Mouse (Mus musculus) limb, embryonic 12.5 days (tissue): ENCODE data around the gene Fah. TPM values are rescaled to one million over a fixed set of nuclear protein-coding genes. Genes with fewer than 3 reads are reported as not detected.

Source experiments
- ATAC-seq: fragments of 200-750 bp; cut with Nextera tagmentation; 2 replicates; pipeline ENCODE4 v1.8.0; 2017; ENCODE audit warnings: low read depth, moderate TSS enrichment; ENCODE audit not compliant: insufficient number of reproducible peaks, insufficient read depth, low FRiP score, low TSS enrichment
- H3K27ac ChIP-seq: fragments of 300-500 bp; sonication (generic); 2 replicates; pipeline ENCODE4 v1.5.1; 2016; ENCODE audit warnings: mild to moderate bottlenecking, moderate library complexity
- H3K27me3 ChIP-seq: fragments of 300-500 bp; sonication (generic); 2 replicates; pipeline ENCODE4 v1.6.1; 2016; ENCODE audit warnings: mild to moderate bottlenecking, moderate library complexity
- H3K36me3 ChIP-seq: fragments of 300-500 bp; sonication (generic); 2 replicates; pipeline ENCODE4 v1.6.1; 2016; ENCODE audit warnings: mild to moderate bottlenecking, moderate library complexity
- H3K4me1 ChIP-seq: fragments of 300-500 bp; sonication (generic); replicated peaks from 2 replicates; pipeline ENCODE4 v1.6.1; 2016
- H3K4me2 ChIP-seq: fragments of 300-500 bp; sonication (generic); 2 replicates; pipeline ENCODE4 v1.6.1; 2016; ENCODE audit warnings: mild to moderate bottlenecking, moderate library complexity
- H3K4me3 ChIP-seq: fragments of 300-500 bp; sonication (generic); replicated peaks from 2 replicates; pipeline ENCODE4 v1.5.1; 2016; ENCODE audit warnings: mild to moderate bottlenecking
- H3K9ac ChIP-seq: fragments of 300-500 bp; sonication (generic); replicated peaks from 2 replicates; pipeline ENCODE4 v1.6.1; 2016; ENCODE audit warnings: mild to moderate bottlenecking, moderate library complexity
- H3K9me3 ChIP-seq: fragments of 300-500 bp; sonication (generic); 2 replicates; pipeline ENCODE4 v1.6.1; 2016; ENCODE audit warnings: mild to moderate bottlenecking, moderate library complexity
- WGBS: fragments of 180-500 bp; shearing (Covaris S2); methylation state at CpG from one replicate; pipeline ENCODE4 v1.1.7; 2016; 5-methylcytosine and 5-hydroxymethylcytosine counted together
- polyA plus RNA-seq: library from polyadenylated mRNA; unstranded; fragments of >200 nt; fragmentation: Nextera tagmentation; extraction: Ambion mirVana; gene quantifications from 2 replicates; pipeline ENCODE4 v1.2.1, GENCODE M21; 2016

Fah gene
- polyA plus RNA-seq, 1 experiment from 2014 or later, result 2.5 TPM

GRCm38 (mm10) chr7:84594087-84594916, 12.2 kb downstream of the Fah start:
- ATAC-seq, result peak; percentile 49
- Histone ChIP-seq H3K4me2 (no peak overlapping the region), H3K27me3 (no peaks in the 10 kb centered on the region), H3K4me1 (no peaks in the 10 kb centered on the region), H3K9ac (no peak overlapping the region), H3K27ac (no peak overlapping the region), H3K9me3 (no peaks in the 10 kb centered on the region), H3K4me3 (no peak overlapping the region), H3K36me3 (no peaks in the 10 kb centered on the region)
- WGBS, result 55% methylated on average over 8 of the region's 8 CpGs

GRCm38 (mm10) chr7:84591347-84591746, 15.2 kb downstream of the Fah start:
- no peaks in the 10 kb centered on the region for H3K27me3 ChIP-seq
- no peaks in the 10 kb centered on the region for H3K9me3 ChIP-seq
- no peak overlapping the region for H3K9ac ChIP-seq
- WGBS, result 94% methylated on average over 3 of the region's 3 CpGs
- no peak overlapping the region for H3K27ac ChIP-seq
- ATAC-seq, result no peak
- no peak overlapping the region for H3K4me3 ChIP-seq
- no peak overlapping the region for H3K4me2 ChIP-seq
- no peaks in the 10 kb centered on the region for H3K36me3 ChIP-seq
- H3K4me1 ChIP-seq, result no peaks in the 10 kb centered on the region

GRCm38 (mm10) chr7:84590622-84591021, 15.9 kb downstream of the Fah start:
- no peak for ATAC-seq
- Histone ChIP-seq H3K27me3 (no peaks in the 10 kb centered on the region), H3K27ac (no peak overlapping the region), H3K9ac (no peak overlapping the region), H3K36me3 (no peaks in the 10 kb centered on the region), H3K4me3 (no peak overlapping the region), H3K9me3 (no peaks in the 10 kb centered on the region), H3K4me2 (no peak overlapping the region), H3K4me1 (no peaks in the 10 kb centered on the region)
- WGBS, result 82% methylated on average over 2 of the region's 2 CpGs

- no peak for ATAC-seq
- Histone ChIP-seq H3K9me3 (no peaks in the 10 kb centered on the region), H3K4me1 (no peaks in the 10 kb centered on the region), H3K9ac (no peak overlapping the region), H3K27ac (no peak overlapping the region), H3K4me2 (no peak overlapping the region), H3K36me3 (no peaks in the 10 kb centered on the region), H3K27me3 (no peaks in the 10 kb centered on the region), H3K4me3 (no peak overlapping the region)
- 87% methylated on average over 5 of the region's 5 CpGs for WGBS
These were observed 19.3 kb downstream of the Fah start for GRCm38 (mm10) chr7:84587101-84587783.

GRCm38 (mm10) chr7:84586360-84587100, 20.0 kb downstream of the Fah start:
- no peak overlapping the region for H3K9ac ChIP-seq
- H3K4me3 ChIP-seq, result no peak overlapping the region
- no peaks in the 10 kb centered on the region for H3K9me3 ChIP-seq
- WGBS, result 79% methylated on average over 3 of the region's 3 CpGs
- no peaks in the 10 kb centered on the region for H3K36me3 ChIP-seq
- ATAC-seq, result no peak
- no peaks in the 10 kb centered on the region for H3K27me3 ChIP-seq
- H3K27ac ChIP-seq, result no peak overlapping the region
- no peak overlapping the region for H3K4me2 ChIP-seq
- H3K4me1 ChIP-seq, result no peaks in the 10 kb centered on the region

GRCm38 (mm10) chr7:84585086-84585485, 21.4 kb downstream of the Fah start:
- no peak overlapping the region for H3K4me3 ChIP-seq

GRCm38 (mm10) chr7:84579769-84580168, 26.8 kb downstream of the Fah start:
- H3K9me3 ChIP-seq, result no peaks in the 10 kb centered on the region
- no peaks in the 10 kb centered on the region for H3K36me3 ChIP-seq
- ATAC-seq, result no peak
- no peak overlapping the region for H3K9ac ChIP-seq
- no peak overlapping the region for H3K4me2 ChIP-seq
- H3K27ac ChIP-seq, result no peak overlapping the region
- WGBS, result 85% methylated on average over 1 of the region's 1 CpGs
- no peaks in the 10 kb centered on the region for H3K27me3 ChIP-seq
- no peaks in the 10 kb centered on the region for H3K4me1 ChIP-seq
- no peak overlapping the region for H3K4me3 ChIP-seq

More at GRCm38 (mm10) chr7:84585086-84585485, 21.4 kb downstream of the Fah start:
- H3K27me3 ChIP-seq, result no peaks in the 10 kb centered on the region
- 85% methylated on average over 4 of the region's 4 CpGs for WGBS
- H3K9me3 ChIP-seq, result no peaks in the 10 kb centered on the region
- no peak overlapping the region for H3K27ac ChIP-seq
- H3K9ac ChIP-seq, result no peak overlapping the region
- no peak for ATAC-seq
- H3K4me2 ChIP-seq, result no peak overlapping the region
- H3K4me1 ChIP-seq, result no peaks in the 10 kb centered on the region
- no peaks in the 10 kb centered on the region for H3K36me3 ChIP-seq

- no peak overlapping the region for H3K4me3 ChIP-seq
- no peaks in the 10 kb centered on the region for H3K9me3 ChIP-seq
- no peaks in the 10 kb centered on the region for H3K4me1 ChIP-seq
- H3K4me2 ChIP-seq, result no peak overlapping the region
- H3K9ac ChIP-seq, result no peak overlapping the region
- ATAC-seq, result no peak
- H3K27ac ChIP-seq, result no peak overlapping the region
- WGBS, result no CpG with 5 or more reads among the region's 1 CpGs
- H3K27me3 ChIP-seq, result no peaks in the 10 kb centered on the region
- no peaks in the 10 kb centered on the region for H3K36me3 ChIP-seq
These were observed 27.7 kb downstream of the Fah start for GRCm38 (mm10) chr7:84578841-84579240.

GRCm38 (mm10) chr7:84577034-84577433, 29.5 kb downstream of the Fah start:
- ATAC-seq, result no peak
- Histone ChIP-seq H3K9ac (no peak overlapping the region), H3K27ac (no peak overlapping the region), H3K4me3 (no peak overlapping the region), H3K27me3 (no peaks in the 10 kb centered on the region), H3K9me3 (no peaks in the 10 kb centered on the region), H3K36me3 (no peaks in the 10 kb centered on the region), H3K4me1 (no peaks in the 10 kb centered on the region), H3K4me2 (no peak overlapping the region)
- WGBS, result 84% methylated on average over 2 of the region's 2 CpGs

GRCm38 (mm10) chr7:84566200-84566599, 40.3 kb downstream of the Fah start:
- no peak overlapping the region for H3K27ac ChIP-seq
- WGBS, result 78% methylated on average over 6 of the region's 6 CpGs

GRCm38 (mm10) chr7:84564236-84564635, 42.3 kb downstream of the Fah start:
- no peak for ATAC-seq
- Histone ChIP-seq H3K9ac (no peak overlapping the region), H3K27ac (no peak overlapping the region), H3K27me3 (no peaks in the 10 kb centered on the region), H3K9me3 (no peaks in the 10 kb centered on the region), H3K36me3 (no peaks in the 10 kb centered on the region), H3K4me1 (no peaks in the 10 kb centered on the region), H3K4me3 (no peak overlapping the region), H3K4me2 (no peak overlapping the region)
- WGBS, result 78% methylated on average over 3 of the region's 3 CpGs

More at GRCm38 (mm10) chr7:84566200-84566599, 40.3 kb downstream of the Fah start:
- no peak for ATAC-seq
- H3K27me3 ChIP-seq, result no peaks in the 10 kb centered on the region
- H3K36me3 ChIP-seq, result no peaks in the 10 kb centered on the region
- no peak overlapping the region for H3K4me2 ChIP-seq
- no peak overlapping the region for H3K9ac ChIP-seq
- H3K4me1 ChIP-seq, result no peaks in the 10 kb centered on the region
- no peaks in the 10 kb centered on the region for H3K9me3 ChIP-seq
- no peak overlapping the region for H3K4me3 ChIP-seq
